Mouse (Mus musculus) heart, adult 2 months (tissue): ENCODE results near the gene Mup19. TPM values are rescaled to one million over a fixed set of nuclear protein-coding genes. Genes with fewer than 3 reads are reported as not detected.

Experiments used
- polyA plus RNA-seq: library from polyadenylated mRNA; depleted of rRNA; stranded (reverse); fragments of >200 nt; gene quantifications from 2 replicates; pipeline ENCODE4 v1.2.3, GENCODE M21; 2012; rRNA removed
- total RNA-seq, 2 experiments: library from RNA; stranded (reverse); gene quantifications; 2 replicates each; pipeline ENCODE4 v1.2.3; 2021

Gene Mup19
- total and polyA plus RNA-seq, 3 experiments, result not detected

Other genes starting within 250 kb of the Mup19 start
- not detected for gene Mup17, start 186.4 kb downstream of the Mup19 start, total RNA-seq
- not detected in 2 replicates for gene Mup17, start 186.4 kb downstream of the Mup19 start, polyA plus RNA-seq
- not detected for gene Mup18, start 108.1 kb downstream of the Mup19 start, total RNA-seq
- gene Mup18, start 108.1 kb downstream of the Mup19 start, polyA plus RNA-seq, result not detected in 2 replicates
- gene Mup5, start 53.0 kb upstream of the Mup19 start, total RNA-seq, result not detected
- gene Mup5, start 53.0 kb upstream of the Mup19 start, polyA plus RNA-seq, result not detected in 2 replicates